Comparison of ENCODE assay signal across 10 mouse cellular contexts in genomic region chr1:34583821-34584263, GRCm38 (mm10). TPM values are rescaled to one million over a fixed set of nuclear protein-coding genes. Genes with fewer than 3 reads are reported as not detected.
A peak's percentile ranks its signal among the peaks of the same experiment; 100 is the strongest.
DNase-seq lines count a peak whose midpoint lies in the region; ATAC-seq lines count a peak whose summit lies in the region.
"Had no signal": no experiment of that assay in that cellular context is flagged by ENCODE, and none has a peak within 500 bp of the region (broad histone marks: within the 10 kb centered on the region; RNA-seq: fewer than 3 reads in every experiment).

No protein-coding gene starts in this region.

- H3K4me1 ChIP-seq in midbrain, embryonic 14.5 days (ENCODE audit: control insufficient read depth, insufficient read depth, low read length): peaks cover 16% of the 10 kb centered on the region
- peaks cover 14% of the 10 kb centered on the region for H3K4me1 ChIP-seq in midbrain, embryonic 10.5 days

- no peak overlapping the region for H3K9ac ChIP-seq in midbrain, embryonic 14.5 days (replicated peaks; ENCODE audit: low read length)

- H3K36me3 ChIP-seq in midbrain, embryonic 14.5 days (ENCODE audit: control insufficient read depth, insufficient read depth, low read length): peaks cover 28% of the 10 kb centered on the region
- H3K36me3 ChIP-seq in midbrain, embryonic 10.5 days: no peaks in the 10 kb centered on the region
- no peaks in the 10 kb centered on the region for H3K36me3 ChIP-seq in splenic B cell, adult 2 months (ENCODE audit: control insufficient read depth, insufficient read depth, low read length, poor library complexity, severe bottlenecking)

- H3K4me3 ChIP-seq in midbrain, embryonic 14.5 days (replicated peaks; ENCODE audit: low read depth, low read length): no peak overlapping the region
- H3K4me3 ChIP-seq in midbrain, embryonic 10.5 days: no peak overlapping the region

- peak; percentile 80 for DNase-seq in midbrain, embryonic 14.5 days
- no peak for DNase-seq in midbrain, embryonic 10.5 days (ENCODE audit: low spot score)
- DNase-seq in cerebellum, postnatal 4 days (ENCODE audit: low spot score in 2 of 2): peak; percentile 62 to 90
- peak; percentile 64 to 65 for DNase-seq in left cerebral cortex, adult 18-20 months (ENCODE audit: low spot score in 2 of 2)
- peak; percentile 23 for DNase-seq in splenic B cell, adult 2 months (ENCODE audit: low read depth, low spot score)
- no peak for DNase-seq in adrenal gland, adult (ENCODE audit: inconsistent age in 2 of 2, low spot score in 1 of 2)
- no peak for DNase-seq in gastrocnemius, postnatal 4 days (ENCODE audit: low spot score in 2 of 2)
- no peak for DNase-seq in heart, adult 18-20 months

- 1% methylated on average over 4 of the region's 4 CpGs for WGBS in midbrain, embryonic 14.5 days
- WGBS in midbrain, embryonic 10.5 days: 27% methylated on average over 4 of the region's 4 CpGs

- no peaks in the 10 kb centered on the region for H3K9me3 ChIP-seq in midbrain, embryonic 14.5 days (ENCODE audit: control insufficient read depth, low read length)
- H3K9me3 ChIP-seq in midbrain, embryonic 10.5 days (replicated peaks): no peaks in the 10 kb centered on the region

- peak; percentile 55 for ATAC-seq in midbrain, embryonic 14.5 days (ENCODE audit: low FRiP score, low TSS enrichment)

- 0 out of 2 replicates have a peak, but pooled peaks cover 4% of the 10 kb centered on the region for H3K27me3 ChIP-seq in midbrain, embryonic 14.5 days (ENCODE audit: control insufficient read depth, insufficient read depth, low read length)
- H3K27me3 ChIP-seq in midbrain, embryonic 10.5 days (ENCODE audit: low read depth, poor library complexity, severe bottlenecking): peaks cover 23% of the 10 kb centered on the region
- no peaks in the 10 kb centered on the region for H3K27me3 ChIP-seq in splenic B cell, adult 2 months (ENCODE audit: control insufficient read depth, insufficient read depth, low read length, poor library complexity, severe bottlenecking)

- H3K27ac ChIP-seq in midbrain, embryonic 14.5 days (replicated peaks; ENCODE audit: low read depth, low read length): no peak overlapping the region
- H3K27ac ChIP-seq in midbrain, embryonic 10.5 days (replicated peaks): no peak overlapping the region

- H3K4me2 ChIP-seq in midbrain, embryonic 14.5 days (ENCODE audit: low read length): no peak overlapping the region

RNA-seq across cellular contexts. Expression of gene Amer3, which starts 4.4 kb away (rescaled TPM):
- 30.0 and 32.1 TPM in 2 replicates for polyA plus RNA-seq in midbrain, embryonic 14.5 days (2014; fragmentation: Nextera tagmentation; extraction: Ambion mirVana)
- polyA plus RNA-seq in midbrain, embryonic 10.5 days (2016; fragmentation: Nextera tagmentation; extraction: Ambion mirVana): 1.3 and 3.4 TPM in 2 replicates
- 10 to 100 TPM; 24.7 to 25.0 TPM for total RNA-seq in left cerebral cortex, adult 18-20 months (2021)
- not detected for total RNA-seq in gastrocnemius, postnatal 4 days (2021)
- not detected for total RNA-seq in heart, adult 18-20 months (2021)
- polyA plus RNA-seq: small intestine, adult 2 months had no signal

RNA-seq across cellular contexts. Expression of gene Prss40, which starts 23.1 kb away (rescaled TPM):
- polyA plus RNA-seq in midbrain, embryonic 14.5 days (2014; fragmentation: Nextera tagmentation; extraction: Ambion mirVana): not detected in 2 replicates
- not detected in 2 replicates for polyA plus RNA-seq in midbrain, embryonic 10.5 days (2016; fragmentation: Nextera tagmentation; extraction: Ambion mirVana)
- total RNA-seq in left cerebral cortex, adult 18-20 months (2021): not detected
- total RNA-seq in gastrocnemius, postnatal 4 days (2021): not detected
- not detected for total RNA-seq in heart, adult 18-20 months (2021)
- polyA plus RNA-seq: limb, embryonic 11.5 days; small intestine, adult 2 months had no signal

RNA-seq across cellular contexts. Expression of gene Cfc1, which starts 48.4 kb away (rescaled TPM):
- not detected in 2 replicates for polyA plus RNA-seq in midbrain, embryonic 14.5 days (2014; fragmentation: Nextera tagmentation; extraction: Ambion mirVana)
- polyA plus RNA-seq in midbrain, embryonic 10.5 days (2016; fragmentation: Nextera tagmentation; extraction: Ambion mirVana): not detected in 2 replicates
- not detected for total RNA-seq in left cerebral cortex, adult 18-20 months (2021)
- total RNA-seq in gastrocnemius, postnatal 4 days (2021): not detected
- not detected for total RNA-seq in heart, adult 18-20 months (2021)
- polyA plus RNA-seq: limb, embryonic 11.5 days; small intestine, adult 2 months had no signal

Comparison
In these comparisons a context has a peak if more than half of its experiments do, and no peak if none do; other contexts are left out.
1. DNase-seq: peak in midbrain, embryonic 14.5 days (single experiment), cerebellum, postnatal 4 days (2 of 2), left cerebral cortex, adult 18-20 months (2 of 2) and splenic B cell, adult 2 months (single experiment); none in midbrain, embryonic 10.5 days (single experiment), adrenal gland, adult (0 of 2), gastrocnemius, postnatal 4 days (0 of 2) and heart, adult 18-20 months (0 of 2).
2. RNA of gene Amer3, which starts 4.4 kb away (total RNA-seq): 24.7 to 25.0 TPM in left cerebral cortex, adult 18-20 months; not detected in gastrocnemius, postnatal 4 days and not detected in heart, adult 18-20 months; every median in the first group is over 10 times any median in the second.